Mouse (Mus musculus): ENCODE measurements around the gene Gm20671. TPM values are rescaled to one million over a fixed set of nuclear protein-coding genes. Genes with fewer than 3 reads are reported as not detected.
A peak's percentile ranks its signal among the peaks of the same experiment; 100 is the strongest.

Gene Gm20671
- polyA plus RNA-seq, 1 experiment from 2014 or later = not detected

GRCm38 (mm10) chr5:32718916-32719315 is 108.0 kb downstream of the Gm20671 start:
- no peak for ATAC-seq (replicated peaks; ENCODE audit: insufficient number of reproducible peaks, low FRiP score, low TSS enrichment)
- Histone ChIP-seq H3K9me3 (replicated peaks; ENCODE audit: control insufficient read depth, low read length) (no peaks in the 10 kb centered on the region), H3K27me3 (ENCODE audit: control insufficient read depth, insufficient read depth, low read length) (no peaks in the 10 kb centered on the region), H3K27ac (ENCODE audit: low read depth, low read length) (no peak overlapping the region), H3K9ac (ENCODE audit: low read depth, low read length) (no peak overlapping the region), H3K4me3 (ENCODE audit: low read depth, low read length) (no peak overlapping the region), H3K4me1 (ENCODE audit: control insufficient read depth, insufficient read depth, low read length) (no peaks in the 10 kb centered on the region), H3K4me2 (no peak overlapping the region), H3K36me3 (ENCODE audit: control insufficient read depth, insufficient read depth, low read length) (no peaks in the 10 kb centered on the region)
- 34% methylated on average over 6 of the region's 6 CpGs for WGBS (ENCODE audit: insufficient replicate concordance)

- 56% methylated on average over 1 of the region's 1 CpGs for WGBS (ENCODE audit: insufficient replicate concordance)
- Histone ChIP-seq H3K9me3 (replicated peaks; ENCODE audit: control insufficient read depth, low read length) (no peaks in the 10 kb centered on the region), H3K4me2 (no peak overlapping the region), H3K4me1 (ENCODE audit: control insufficient read depth, insufficient read depth, low read length) (0 out of 2 replicates have a peak, but pooled peaks cover 2% of the 10 kb centered on the region), H3K36me3 (ENCODE audit: control insufficient read depth, insufficient read depth, low read length) (no peaks in the 10 kb centered on the region), H3K27ac (ENCODE audit: low read depth, low read length) (no peak overlapping the region), H3K4me3 (ENCODE audit: low read depth, low read length) (no peak overlapping the region), H3K27me3 (ENCODE audit: control insufficient read depth, insufficient read depth, low read length) (no peaks in the 10 kb centered on the region), H3K9ac (ENCODE audit: low read depth, low read length) (no peak overlapping the region)
- no peak for ATAC-seq (replicated peaks; ENCODE audit: insufficient number of reproducible peaks, low FRiP score, low TSS enrichment)
Observed at GRCm38 (mm10) chr5:32717726-32718125, 109.2 kb downstream of the Gm20671 start.

DNA sequence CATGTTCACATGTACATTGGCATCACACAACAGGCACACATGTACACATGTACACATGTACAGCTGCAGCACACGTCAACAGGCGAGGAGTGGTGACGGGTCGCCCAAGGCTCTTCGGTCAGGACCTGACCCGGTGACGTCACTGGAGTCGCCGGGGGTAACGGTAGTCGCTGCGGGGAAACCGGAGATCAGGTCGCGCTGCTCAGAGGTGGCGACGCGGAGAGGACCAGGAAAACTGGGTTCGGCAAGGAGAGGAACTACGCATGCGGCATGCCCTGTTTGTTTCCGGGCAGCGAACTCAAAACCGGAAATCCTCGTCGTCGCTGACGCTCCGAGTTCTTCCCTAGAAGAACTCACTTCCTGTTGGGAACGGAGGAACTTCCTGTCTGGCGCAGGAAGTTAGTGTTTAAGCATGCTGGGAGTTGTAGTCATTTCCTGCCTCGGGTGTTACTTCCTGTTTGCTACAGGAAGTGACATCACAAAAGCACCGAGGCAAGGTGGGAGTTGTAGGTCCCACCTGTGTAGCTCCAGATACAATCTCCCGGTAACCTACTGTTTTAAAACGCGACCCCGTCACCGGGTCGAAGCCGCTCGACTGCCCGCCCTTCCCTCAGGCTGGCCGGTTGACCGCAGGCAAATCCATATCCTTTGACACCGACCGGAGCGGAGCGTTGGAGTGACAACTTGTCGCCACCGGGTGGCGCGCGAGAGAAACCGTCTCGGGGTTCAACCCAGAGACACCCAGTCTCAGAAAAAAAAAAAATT is 113.0 kb downstream of the Gm20671 start:
- H3K36me3 ChIP-seq (ENCODE audit: control insufficient read depth, insufficient read depth, low read length) = no peaks in the 10 kb centered on the region
- ATAC-seq (replicated peaks; ENCODE audit: insufficient number of reproducible peaks, low FRiP score, low TSS enrichment) = peak; percentile 98
- under 1% methylated on average over 55 of the region's 55 CpGs for WGBS (ENCODE audit: insufficient replicate concordance)
- H3K4me3 ChIP-seq (ENCODE audit: low read depth, low read length) = peak overlapping the region; percentile 61
- no peaks in the 10 kb centered on the region for H3K27me3 ChIP-seq (ENCODE audit: control insufficient read depth, insufficient read depth, low read length)
- peak overlapping the region; percentile 67 for H3K4me2 ChIP-seq
- H3K4me1 ChIP-seq (ENCODE audit: control insufficient read depth, insufficient read depth, low read length) = 0 out of 2 replicates have a peak, but pooled peaks cover 2% of the 10 kb centered on the region
- H3K27ac ChIP-seq (ENCODE audit: low read depth, low read length) = peak overlapping the region; percentile 94
- no peaks in the 10 kb centered on the region for H3K9me3 ChIP-seq (replicated peaks; ENCODE audit: control insufficient read depth, low read length)
- H3K9ac ChIP-seq (ENCODE audit: low read depth, low read length) = peak overlapping the region; percentile 77

GRCm38 (mm10) chr5:32713042-32713702 is 113.7 kb downstream of the Gm20671 start:
- Histone ChIP-seq H3K4me2 (peak overlapping the region; percentile 67), H3K4me3 (ENCODE audit: low read depth, low read length) (peak overlapping the region; percentile 61), H3K27ac (ENCODE audit: low read depth, low read length) (peak overlapping the region; percentile 94), H3K9me3 (replicated peaks; ENCODE audit: control insufficient read depth, low read length) (no peaks in the 10 kb centered on the region), H3K9ac (ENCODE audit: low read depth, low read length) (peak overlapping the region; percentile 77), H3K27me3 (ENCODE audit: control insufficient read depth, insufficient read depth, low read length) (no peaks in the 10 kb centered on the region), H3K4me1 (ENCODE audit: control insufficient read depth, insufficient read depth, low read length) (0 out of 2 replicates have a peak, but pooled peaks cover 2% of the 10 kb centered on the region), H3K36me3 (ENCODE audit: control insufficient read depth, insufficient read depth, low read length) (no peaks in the 10 kb centered on the region)
- 28% methylated on average over 2 of the region's 2 CpGs for WGBS (ENCODE audit: insufficient replicate concordance)
- ATAC-seq (replicated peaks; ENCODE audit: insufficient number of reproducible peaks, low FRiP score, low TSS enrichment) = no peak; the same call in 1 of the 2 replicates

DNA sequence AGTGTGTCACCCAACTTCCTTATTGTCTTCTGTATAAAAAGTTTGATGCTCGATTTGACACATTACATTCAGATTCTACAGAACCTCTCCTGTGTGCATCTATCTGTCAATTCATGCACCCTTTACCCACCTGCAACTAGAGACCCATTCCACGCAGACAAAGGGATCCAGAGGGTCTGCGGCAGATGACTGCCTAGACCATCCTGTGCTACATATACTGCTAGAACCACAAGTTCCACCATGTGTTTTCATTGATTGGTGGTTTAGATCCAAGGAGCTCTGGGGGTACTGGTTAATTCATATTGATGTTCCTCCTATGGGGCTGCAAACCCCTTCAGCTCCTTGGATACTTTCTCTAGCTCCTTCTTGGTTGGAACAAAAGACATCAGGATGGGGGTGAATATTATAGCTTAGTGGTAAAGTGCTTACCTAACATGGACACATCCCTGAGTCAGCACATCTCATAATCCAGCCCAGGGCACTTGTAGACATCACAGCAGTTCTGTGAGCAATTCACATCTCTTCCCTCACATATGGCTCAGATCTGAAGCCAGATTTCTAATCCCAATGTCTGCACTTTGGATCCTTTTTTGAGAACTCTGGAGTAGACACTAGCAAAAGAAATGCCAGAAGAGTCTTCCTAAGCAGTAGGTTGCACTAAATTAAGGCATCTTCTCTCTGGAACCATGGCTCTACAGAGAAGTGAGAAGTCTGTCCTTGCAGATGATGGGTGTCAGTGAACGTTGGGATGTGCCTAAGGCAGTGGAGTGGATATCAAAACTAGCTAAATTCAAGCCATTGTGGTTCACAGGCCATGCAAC is 114.5 kb downstream of the Gm20671 start:
- 68% methylated on average over 4 of the region's 4 CpGs for WGBS (ENCODE audit: insufficient replicate concordance)
- no peak for ATAC-seq (replicated peaks; ENCODE audit: insufficient number of reproducible peaks, low FRiP score, low TSS enrichment)
- Histone ChIP-seq H3K4me2 (no peak overlapping the region; the same call in 1 of the 2 replicates), H3K9me3 (replicated peaks; ENCODE audit: control insufficient read depth, low read length) (no peaks in the 10 kb centered on the region), H3K27me3 (ENCODE audit: control insufficient read depth, insufficient read depth, low read length) (no peaks in the 10 kb centered on the region), H3K27ac (ENCODE audit: low read depth, low read length) (no peak overlapping the region), H3K9ac (ENCODE audit: low read depth, low read length) (no peak overlapping the region), H3K4me3 (ENCODE audit: low read depth, low read length) (no peak overlapping the region), H3K36me3 (ENCODE audit: control insufficient read depth, insufficient read depth, low read length) (no peaks in the 10 kb centered on the region), H3K4me1 (ENCODE audit: control insufficient read depth, insufficient read depth, low read length) (0 out of 2 replicates have a peak, but pooled peaks cover 2% of the 10 kb centered on the region)

- WGBS (ENCODE audit: insufficient replicate concordance) = 80% methylated on average over 5 of the region's 5 CpGs
- Histone ChIP-seq H3K4me1 (ENCODE audit: control insufficient read depth, insufficient read depth, low read length) (0 out of 2 replicates have a peak, but pooled peaks cover 2% of the 10 kb centered on the region), H3K4me3 (ENCODE audit: low read depth, low read length) (no peak overlapping the region), H3K27ac (ENCODE audit: low read depth, low read length) (no peak overlapping the region), H3K36me3 (ENCODE audit: control insufficient read depth, insufficient read depth, low read length) (no peaks in the 10 kb centered on the region), H3K9me3 (replicated peaks; ENCODE audit: control insufficient read depth, low read length) (no peaks in the 10 kb centered on the region), H3K27me3 (ENCODE audit: control insufficient read depth, insufficient read depth, low read length) (no peaks in the 10 kb centered on the region), H3K9ac (ENCODE audit: low read depth, low read length) (no peak overlapping the region), H3K4me2 (no peak overlapping the region)
- ATAC-seq (replicated peaks; ENCODE audit: insufficient number of reproducible peaks, low FRiP score, low TSS enrichment) = no peak
Observed at GRCm38 (mm10) chr5:32711485-32711884, 115.4 kb downstream of the Gm20671 start.

GRCm38 (mm10) chr5:32706226-32706780 is 120.6 kb downstream of the Gm20671 start:
- WGBS (ENCODE audit: insufficient replicate concordance) = 56% methylated on average over 2 of the region's 2 CpGs
- Histone ChIP-seq H3K4me2 (no peak overlapping the region), H3K27ac (ENCODE audit: low read depth, low read length) (no peak overlapping the region), H3K4me3 (ENCODE audit: low read depth, low read length) (no peak overlapping the region), H3K27me3 (ENCODE audit: control insufficient read depth, insufficient read depth, low read length) (no peaks in the 10 kb centered on the region), H3K4me1 (ENCODE audit: control insufficient read depth, insufficient read depth, low read length) (no peaks in the 10 kb centered on the region), H3K36me3 (ENCODE audit: control insufficient read depth, insufficient read depth, low read length) (no peaks in the 10 kb centered on the region), H3K9me3 (replicated peaks; ENCODE audit: control insufficient read depth, low read length) (no peaks in the 10 kb centered on the region), H3K9ac (ENCODE audit: low read depth, low read length) (no peak overlapping the region)
- ATAC-seq (replicated peaks; ENCODE audit: insufficient number of reproducible peaks, low FRiP score, low TSS enrichment) = no peak

- WGBS (ENCODE audit: insufficient replicate concordance) = 73% methylated on average over 5 of the region's 5 CpGs
- H3K4me1 ChIP-seq (ENCODE audit: control insufficient read depth, insufficient read depth, low read length) = no peaks in the 10 kb centered on the region
- H3K36me3 ChIP-seq (ENCODE audit: control insufficient read depth, insufficient read depth, low read length) = no peaks in the 10 kb centered on the region
Observed at GRCm38 (mm10) chr5:32697208-32697867, 129.6 kb downstream of the Gm20671 start.

More at GRCm38 (mm10) chr5:32697208-32697867, 129.6 kb downstream of the Gm20671 start:
- ATAC-seq (replicated peaks; ENCODE audit: insufficient number of reproducible peaks, low FRiP score, low TSS enrichment) = no peak
- H3K27me3 ChIP-seq (ENCODE audit: control insufficient read depth, insufficient read depth, low read length) = no peaks in the 10 kb centered on the region
- H3K9ac ChIP-seq (ENCODE audit: low read depth, low read length) = no peak overlapping the region
- H3K9me3 ChIP-seq (replicated peaks; ENCODE audit: control insufficient read depth, low read length) = no peaks in the 10 kb centered on the region
- H3K27ac ChIP-seq (ENCODE audit: low read depth, low read length) = no peak overlapping the region
- no peak overlapping the region for H3K4me3 ChIP-seq (ENCODE audit: low read depth, low read length)
- no peak overlapping the region for H3K4me2 ChIP-seq
